Mouse (Mus musculus) gastrocnemius, postnatal 14 days (tissue): ENCODE data around the gene Agl. TPM values are rescaled to one million over a fixed set of nuclear protein-coding genes. Genes with fewer than 3 reads are reported as not detected.

Source experiments
- DNase-seq: peaks from one replicate; pipeline ENCODE4 v3.0.0; 2021; ENCODE audit warnings: mixed read lengths
- intact Hi-C: fragments of 180-260 bp; cut with DNase I; formaldehyde crosslinking; loops from one replicate; pipeline ENCODE4 v1.15.1; 2025; ENCODE audit warnings: low total_unique reads
- total RNA-seq, 2 experiments: library from RNA; stranded (reverse); gene quantifications; 2 replicates each; pipeline ENCODE4 v1.2.3; 2021

Gene Agl
- total RNA-seq, 2 experiments from 2014 or later, result 546 to 661 TPM

DNA sequence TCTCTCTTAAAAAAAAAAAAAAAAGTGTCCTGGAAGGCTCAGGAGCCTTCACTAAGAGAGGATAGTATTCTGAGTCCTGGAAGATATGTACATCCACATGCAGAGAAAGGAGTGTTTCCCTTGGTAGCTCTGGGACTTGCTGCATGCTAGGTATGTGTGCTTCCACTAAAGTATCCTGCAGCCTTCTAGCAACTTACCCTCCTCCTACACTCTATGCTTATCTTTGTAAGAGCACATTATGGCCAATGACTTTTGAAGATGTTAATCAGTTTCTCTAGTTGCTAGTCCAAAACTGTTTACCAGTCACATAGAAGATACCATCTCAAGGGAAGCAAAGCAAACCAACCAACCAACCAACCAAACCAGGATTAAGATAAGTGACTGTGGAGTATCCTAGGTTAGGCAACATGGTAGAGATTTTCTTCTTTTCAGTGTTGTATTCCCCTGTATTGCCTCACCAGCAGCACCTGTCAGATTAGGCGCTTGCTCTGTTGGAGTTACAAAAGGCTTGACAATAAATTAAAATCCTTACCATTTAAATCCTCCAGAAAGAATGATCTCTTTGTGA is 102.2 kb downstream of the Agl start:
- no peak for DNase-seq
- intact Hi-C loops, result no loop called here

DNA sequence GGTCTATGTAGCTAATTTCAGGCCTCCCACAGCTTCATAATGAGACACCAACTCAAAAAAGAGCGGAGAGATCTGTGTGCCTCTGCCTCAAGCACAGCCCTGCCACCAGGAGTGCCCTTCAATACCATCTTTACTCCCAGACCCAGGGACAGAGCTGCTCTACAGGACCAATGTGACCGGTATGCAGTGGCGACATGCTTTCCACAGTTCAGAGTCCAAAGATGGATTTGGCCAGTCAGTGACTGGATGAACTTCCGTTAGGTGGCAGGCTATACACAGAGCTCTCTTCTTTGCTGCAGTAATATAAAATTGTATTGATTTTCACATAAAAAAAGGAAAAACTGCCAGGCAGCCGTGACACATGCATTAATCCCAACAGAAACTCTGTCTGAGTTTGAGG is 104.1 kb downstream of the Agl start:
- intact Hi-C loops, result no loop called here
- no peak for DNase-seq

DNA sequence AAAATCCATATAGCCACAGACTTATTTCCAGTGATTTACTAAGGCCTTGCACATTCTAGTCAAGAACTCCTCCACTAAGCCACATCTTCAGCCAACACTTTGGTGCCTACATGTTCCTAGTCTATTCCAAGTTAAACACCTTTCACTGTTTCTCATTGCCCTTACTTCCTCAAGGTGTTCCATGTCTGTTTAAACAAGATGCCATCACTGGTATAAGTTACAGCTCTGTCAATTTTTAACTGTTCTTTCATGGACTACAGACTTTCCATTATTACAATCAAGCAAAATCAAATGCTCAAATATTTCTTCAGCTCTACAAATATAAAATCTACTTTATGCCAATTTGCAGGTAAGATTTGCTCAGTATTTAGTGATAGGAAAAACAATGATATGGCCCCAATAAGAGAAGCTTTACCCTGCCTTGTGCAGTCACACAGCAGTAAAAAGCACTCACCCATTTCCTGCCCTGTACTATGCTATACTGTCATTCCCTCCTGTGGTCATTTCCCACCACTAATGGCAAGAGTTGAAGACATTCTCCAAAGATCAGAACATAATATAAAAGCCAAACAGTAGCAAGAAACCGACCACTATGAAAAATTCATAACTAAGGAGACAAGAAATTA is 105.2 kb downstream of the Agl start:
- intact Hi-C loops, result no loop called here
- DNase-seq, result no peak

- intact Hi-C loops, result no loop called here
- no peak for DNase-seq
Measured at GRCm38 (mm10) chr3:116701601-116702000, 106.4 kb downstream of the Agl start.

GRCm38 (mm10) chr3:116698786-116699185 is 109.2 kb downstream of the Agl start:
- intact Hi-C loops, result no loop called here
- no peak for DNase-seq

DNA sequence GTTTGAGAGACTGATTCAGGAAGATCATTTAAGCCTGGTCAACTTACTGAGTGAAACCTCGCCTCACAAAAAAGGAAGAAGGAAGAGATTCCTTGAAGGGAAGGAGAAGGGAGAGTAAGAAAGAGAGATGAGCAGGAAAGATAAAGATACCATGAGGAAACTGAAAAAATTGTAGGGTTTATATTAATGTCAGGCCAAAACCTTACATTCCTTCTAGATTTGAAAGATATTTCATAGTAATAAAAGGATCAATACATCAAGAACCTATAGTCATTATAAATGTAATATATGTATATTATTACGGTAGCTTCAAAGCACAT is 112.3 kb downstream of the Agl start:
- intact Hi-C loops, result no loop called here
- DNase-seq, result no peak

- intact Hi-C loops, result no loop called here
- DNase-seq, result no peak
Measured at GRCm38 (mm10) chr3:116694955-116695665, 112.9 kb downstream of the Agl start.

DNA sequence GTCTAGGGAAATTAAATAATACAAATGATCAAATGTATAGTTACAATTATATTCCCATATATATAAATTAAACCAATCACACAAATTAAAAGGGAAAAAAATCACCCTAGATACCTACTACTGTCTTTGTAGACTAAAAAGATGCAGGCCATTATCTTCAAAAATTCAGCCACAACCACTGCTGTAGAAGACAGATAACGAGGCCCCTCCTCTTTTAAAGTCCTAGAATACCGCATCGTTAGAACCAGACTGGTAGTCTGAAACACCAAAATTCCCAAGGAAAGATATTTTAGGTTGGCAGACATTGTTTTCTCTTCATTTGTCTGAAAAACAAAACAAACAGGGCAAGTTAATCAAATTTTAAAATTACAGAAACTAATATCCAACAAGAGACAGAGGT is 113.7 kb downstream of the Agl start:
- no peak for DNase-seq
- intact Hi-C loops, result no loop called here

Other genes starting within 250 kb of the Agl start
- 10 to 100 TPM; 39.2 to 42.1 TPM for gene Lrrc39, start 245.2 kb downstream of the Agl start, total RNA-seq
- 1 to 10 TPM; 3.0 to 3.4 TPM for gene Sass6, start 213.2 kb downstream of the Agl start, total RNA-seq
- 1 to 10 TPM; 4.7 to 5.3 TPM for gene Trmt13, start 193.6 kb downstream of the Agl start, total RNA-seq
- 10 to 100 TPM; 13.4 to 14.3 TPM for gene Mfsd14a, start 145.5 kb downstream of the Agl start, total RNA-seq
- gene Gm43191, start 126.9 kb downstream of the Agl start, total RNA-seq, result not detected
- 1 to 10 TPM; 8.2 to 8.9 TPM for gene Slc35a3, start 95.3 kb downstream of the Agl start, total RNA-seq
- gene Frrs1, start 51.3 kb upstream of the Agl start, total RNA-seq, result 1 to 10 TPM; 2.1 to 2.3 TPM
- under 1 TPM in 1 of 2 experiments, not detected in 1; 0.18 TPM for gene 4930455H04Rik, start 160.1 kb upstream of the Agl start, total RNA-seq
- gene Palmd, start 160.8 kb upstream of the Agl start, total RNA-seq, result 10 to 100 TPM; 25.5 to 27.2 TPM